Mouse (Mus musculus) thymus, postnatal 25 days (tissue): ENCODE measurements around the gene Traf3ip2.

Experiments used
- DNase-seq: peaks from one replicate; pipeline ENCODE4 v3.0.0; 2022

Gene Traf3ip2

GRCm38 (mm10) chr10:39601068-39601467, 11.7 kb upstream of the Traf3ip2 start:
- DNase-seq: no peak

- no peak for DNase-seq
Measured at GRCm38 (mm10) chr10:39606434-39606833, 6.3 kb upstream of the Traf3ip2 start.

DNA sequence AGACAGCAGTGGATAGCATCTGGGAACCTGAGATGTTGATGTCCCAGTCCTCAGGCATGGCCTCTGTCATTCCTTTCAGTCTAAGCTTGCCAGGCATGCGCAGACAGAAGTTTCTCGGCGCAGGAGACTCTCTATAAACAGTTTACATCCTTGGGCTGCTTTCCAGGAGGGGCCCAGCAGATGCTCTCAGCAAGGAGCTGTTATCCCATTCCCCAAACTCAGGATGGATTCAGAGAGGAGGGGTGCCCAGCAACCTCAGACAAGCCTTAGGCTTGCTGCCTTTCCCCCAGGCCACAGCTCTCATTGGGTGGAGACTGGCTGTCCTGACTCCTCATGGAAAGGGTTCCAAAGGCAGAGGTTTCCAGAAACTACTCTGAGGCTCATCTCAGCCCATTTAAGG, 1.5 kb upstream of the Traf3ip2 start:
- no peak for DNase-seq

DNA sequence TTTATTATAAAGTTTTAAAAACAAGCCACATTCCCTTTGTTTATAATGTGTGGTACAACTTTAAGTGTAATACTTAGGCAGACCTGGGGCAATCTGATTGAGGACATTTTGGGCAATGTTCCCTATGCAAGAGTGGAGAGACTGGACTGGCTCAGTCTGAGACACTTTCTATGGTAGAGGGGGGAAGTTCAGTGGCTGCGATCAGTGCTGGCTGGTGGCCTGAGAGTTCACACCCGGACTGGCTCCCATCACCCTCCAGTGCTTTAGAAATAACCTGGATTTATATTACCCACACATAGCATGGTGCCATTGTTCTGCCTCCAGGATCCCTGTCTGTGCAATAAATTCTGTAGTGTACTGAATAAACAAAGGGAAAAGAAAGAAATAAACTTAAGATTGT, 603 bp upstream of the Traf3ip2 start:
- no peak for DNase-seq

GRCm38 (mm10) chr10:39612989-39613831, 476 bp downstream of the Traf3ip2 start:
- peak; percentile 71 for DNase-seq

DNA sequence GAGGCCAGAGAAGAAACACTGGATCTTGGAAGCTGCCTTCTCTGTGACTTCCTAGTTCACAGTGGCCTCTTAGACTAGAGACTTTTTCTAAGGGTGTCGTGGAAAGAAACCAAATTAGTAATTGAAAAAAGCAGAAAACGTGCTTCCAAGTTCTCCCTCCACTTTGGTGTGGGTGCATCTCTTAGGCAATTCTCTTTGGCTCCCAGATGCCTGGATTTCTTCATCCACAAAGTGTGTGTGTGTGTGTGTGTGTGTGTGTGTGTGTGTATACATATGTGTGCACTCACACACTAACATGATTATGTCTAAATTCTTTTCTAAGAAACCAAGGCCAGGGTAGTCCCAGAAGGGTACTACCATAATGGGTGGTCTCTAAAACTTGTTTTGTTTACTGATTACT, 1.2 kb downstream of the Traf3ip2 start:
- DNase-seq: no peak

DNA sequence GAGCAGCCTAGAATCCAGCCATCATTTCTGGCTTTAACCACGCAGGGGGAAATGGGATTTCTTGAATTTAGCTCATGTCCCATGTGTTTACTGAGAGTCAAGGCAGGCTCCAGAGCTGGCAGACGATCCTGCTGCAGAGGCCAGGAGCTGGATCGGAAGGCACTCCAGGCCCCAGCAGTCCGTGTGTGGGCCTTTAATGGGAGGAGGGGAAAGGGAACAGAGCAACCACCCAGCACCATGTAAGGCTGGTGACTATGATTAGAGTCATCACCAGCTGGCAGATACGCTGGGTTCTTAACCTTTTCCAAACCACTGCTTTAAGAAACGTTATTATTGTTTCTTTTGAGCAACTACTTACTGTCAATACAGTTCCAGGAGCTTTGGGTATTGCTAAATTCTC, 1.9 kb downstream of the Traf3ip2 start:
- no peak for DNase-seq

DNA sequence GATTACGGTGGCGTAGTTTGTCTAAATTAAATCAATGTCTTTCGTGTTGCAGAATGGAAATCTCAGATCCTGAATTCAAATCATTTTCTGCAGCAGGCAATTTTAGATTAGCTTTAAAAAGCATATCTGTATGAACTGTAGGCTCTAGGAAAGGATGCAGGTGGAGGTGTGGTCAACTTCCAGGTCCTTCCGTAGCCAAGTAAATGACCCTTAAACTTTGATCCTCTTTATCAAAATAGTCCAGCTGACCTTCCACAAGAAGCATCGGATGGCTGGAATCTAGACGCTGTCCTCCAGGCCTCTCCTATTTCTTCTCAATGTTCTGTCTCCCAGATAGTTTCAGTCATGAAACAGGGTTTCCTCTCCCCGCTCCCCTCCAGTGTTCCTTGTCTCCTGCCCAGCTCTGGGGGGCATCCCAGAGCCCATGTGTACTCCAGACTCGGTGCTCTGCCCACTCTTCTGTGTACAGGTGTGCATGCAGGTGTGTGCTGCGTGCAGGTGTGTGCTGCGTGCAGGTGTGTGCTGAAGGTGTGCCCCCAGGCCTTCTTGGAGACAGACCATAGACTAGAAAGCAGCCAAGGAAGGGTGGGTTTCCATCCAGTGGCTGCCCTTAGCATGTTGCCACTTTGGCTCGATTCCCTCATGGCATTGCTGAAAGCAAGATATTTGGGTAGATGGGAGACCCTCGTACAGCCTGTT, 2.9 kb downstream of the Traf3ip2 start:
- no peak for DNase-seq

DNA sequence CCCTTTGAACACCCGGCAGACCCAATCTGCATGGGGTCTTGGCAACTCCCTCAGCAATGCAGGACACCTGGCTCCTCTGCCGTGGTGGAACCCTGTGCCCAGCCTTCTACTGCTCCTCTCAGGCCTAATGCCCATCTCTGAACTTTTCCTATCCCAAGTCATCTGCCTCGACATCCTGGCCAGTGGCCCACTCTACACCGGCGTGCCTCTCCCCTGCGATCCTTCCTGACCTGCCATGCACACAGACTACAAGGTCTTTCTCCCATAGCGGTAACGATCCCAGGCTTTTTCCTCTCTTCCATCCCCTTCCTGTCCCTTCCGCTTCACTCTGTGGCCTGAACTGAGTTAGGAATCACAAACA, 3.5 kb downstream of the Traf3ip2 start:
- no peak for DNase-seq

- no peak for DNase-seq
Measured at GRCm38 (mm10) chr10:39616626-39617025, 3.9 kb downstream of the Traf3ip2 start.

DNA sequence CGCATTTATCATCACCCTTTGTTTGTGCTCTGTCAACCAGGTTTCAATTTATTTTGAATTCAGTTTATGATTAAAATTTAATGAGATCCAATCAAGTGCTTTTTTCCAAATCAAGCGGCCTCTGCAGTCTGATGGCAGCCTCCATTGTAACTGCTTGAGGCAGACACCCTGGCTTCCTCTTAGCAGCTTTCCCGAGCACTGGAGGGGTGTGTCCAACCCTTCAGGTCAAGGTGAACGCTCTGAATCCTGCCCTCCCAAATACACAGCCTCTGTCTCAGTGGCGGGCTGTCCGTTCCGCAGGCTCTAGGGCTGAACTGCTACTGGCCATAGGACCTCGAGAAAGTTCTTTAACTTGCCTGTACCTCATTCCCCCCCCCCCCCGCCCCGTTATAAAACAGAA, 5.7 kb downstream of the Traf3ip2 start:
- no peak for DNase-seq

DNA sequence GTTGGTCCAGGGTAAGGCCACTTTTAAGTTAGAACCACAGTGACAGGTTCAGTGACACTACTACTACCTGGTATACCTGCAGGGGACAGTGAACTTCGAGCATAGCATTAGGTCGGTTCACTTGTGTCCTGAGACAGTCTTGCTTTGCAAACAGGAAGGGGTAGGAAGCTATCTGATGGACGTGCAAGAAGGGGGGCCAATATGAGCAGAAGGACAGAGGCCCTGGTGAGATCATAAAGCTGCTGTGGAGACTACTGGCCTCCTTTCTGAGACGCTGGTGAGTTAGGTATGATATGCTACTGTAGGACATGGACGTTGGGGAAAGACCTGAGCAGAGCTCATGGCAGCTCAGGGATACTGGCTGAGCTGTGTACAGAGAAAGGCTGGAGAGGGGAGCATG, 7.9 kb downstream of the Traf3ip2 start:
- DNase-seq: no peak

DNA sequence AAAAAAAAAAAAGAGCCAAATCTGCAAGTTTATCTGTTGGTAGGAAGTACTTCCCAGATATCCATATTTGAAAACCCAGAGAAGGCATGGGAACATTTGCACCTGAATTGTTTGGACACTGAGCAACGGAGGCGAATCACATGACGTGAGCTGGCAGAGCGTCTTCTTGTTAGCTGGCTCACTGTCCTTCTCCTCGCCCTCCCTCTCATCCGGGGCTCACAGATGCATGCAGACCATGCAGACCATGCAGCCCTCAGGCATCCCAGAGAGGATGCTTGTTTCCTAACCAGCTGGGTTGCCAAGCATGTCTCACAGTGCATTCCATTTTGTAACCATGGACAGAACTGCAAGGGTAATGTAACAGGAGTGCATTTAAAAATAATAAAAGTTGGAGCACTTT, 11.1 kb downstream of the Traf3ip2 start:
- no peak for DNase-seq

DNA sequence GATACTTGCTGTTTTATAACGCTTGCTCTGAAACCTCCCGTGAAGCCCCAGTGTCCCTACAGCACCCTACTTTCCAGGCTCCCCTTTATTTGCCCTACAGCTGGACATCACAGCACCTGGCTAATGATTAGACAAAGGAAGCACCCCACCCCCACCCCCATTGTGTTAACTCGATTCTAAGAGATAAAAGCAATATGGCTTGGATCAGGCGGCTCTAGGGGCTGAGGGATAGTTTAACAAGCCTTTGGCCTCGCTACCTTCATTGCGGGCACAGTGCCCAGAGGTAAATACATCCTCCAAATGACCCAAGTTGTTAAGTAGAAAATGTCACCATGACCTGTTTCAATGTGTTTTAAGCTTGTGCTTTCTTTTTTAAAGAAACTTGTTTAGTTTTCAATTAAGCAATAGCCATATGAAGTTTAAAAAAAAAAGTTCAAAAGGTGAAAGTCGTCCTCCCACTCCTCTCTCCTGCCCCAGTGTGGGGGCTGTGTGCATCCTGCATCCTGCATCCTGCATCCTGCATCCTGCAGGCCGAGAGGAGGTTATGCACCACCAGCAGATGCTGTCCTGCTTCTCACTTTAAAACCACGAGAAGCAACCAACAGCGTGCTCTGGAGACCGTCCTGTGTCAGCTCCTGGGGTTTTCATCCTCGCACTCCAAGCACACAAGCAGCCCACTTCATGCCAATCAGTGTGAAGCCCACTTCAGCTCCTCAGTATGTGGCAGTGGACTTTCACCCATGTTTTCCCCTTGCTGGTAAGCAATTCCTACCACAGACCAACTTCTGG, 12.3 kb downstream of the Traf3ip2 start:
- DNase-seq: no peak

DNA sequence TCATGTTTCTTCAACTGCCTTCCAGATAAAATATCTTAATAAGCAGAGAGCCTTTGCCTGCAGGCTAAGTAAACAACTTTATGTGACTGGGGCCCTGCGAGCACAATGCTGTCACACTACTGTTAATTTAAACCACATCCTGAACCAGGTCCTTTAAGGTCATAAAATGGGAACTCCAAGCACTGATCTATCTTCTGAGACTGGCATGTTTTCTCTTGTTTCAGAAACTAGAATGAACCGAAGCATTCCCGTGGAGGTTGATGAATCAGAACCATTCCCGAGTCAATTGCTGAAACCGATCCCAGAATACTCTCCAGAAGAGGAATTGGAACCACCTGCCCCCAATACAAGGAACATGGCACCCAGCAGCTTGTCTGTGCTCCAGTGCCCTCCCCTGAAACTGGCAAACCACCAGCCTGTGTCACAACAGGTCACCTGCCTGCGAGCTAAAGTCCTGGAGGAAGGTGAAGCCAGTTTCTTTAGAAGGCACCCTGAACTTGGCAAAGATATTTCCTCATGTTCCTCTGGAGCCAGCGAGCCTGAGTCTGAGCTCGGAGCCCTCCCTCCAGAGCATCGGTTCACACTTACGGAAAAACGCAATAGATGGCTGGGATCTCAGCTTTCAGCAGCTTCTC, 13.0 kb downstream of the Traf3ip2 start:
- peak; percentile 25 for DNase-seq

- DNase-seq: no peak
Measured at GRCm38 (mm10) chr10:39626376-39626775, 13.6 kb downstream of the Traf3ip2 start.

GRCm38 (mm10) chr10:39628799-39629517, 16.2 kb downstream of the Traf3ip2 start:
- no peak for DNase-seq

DNA sequence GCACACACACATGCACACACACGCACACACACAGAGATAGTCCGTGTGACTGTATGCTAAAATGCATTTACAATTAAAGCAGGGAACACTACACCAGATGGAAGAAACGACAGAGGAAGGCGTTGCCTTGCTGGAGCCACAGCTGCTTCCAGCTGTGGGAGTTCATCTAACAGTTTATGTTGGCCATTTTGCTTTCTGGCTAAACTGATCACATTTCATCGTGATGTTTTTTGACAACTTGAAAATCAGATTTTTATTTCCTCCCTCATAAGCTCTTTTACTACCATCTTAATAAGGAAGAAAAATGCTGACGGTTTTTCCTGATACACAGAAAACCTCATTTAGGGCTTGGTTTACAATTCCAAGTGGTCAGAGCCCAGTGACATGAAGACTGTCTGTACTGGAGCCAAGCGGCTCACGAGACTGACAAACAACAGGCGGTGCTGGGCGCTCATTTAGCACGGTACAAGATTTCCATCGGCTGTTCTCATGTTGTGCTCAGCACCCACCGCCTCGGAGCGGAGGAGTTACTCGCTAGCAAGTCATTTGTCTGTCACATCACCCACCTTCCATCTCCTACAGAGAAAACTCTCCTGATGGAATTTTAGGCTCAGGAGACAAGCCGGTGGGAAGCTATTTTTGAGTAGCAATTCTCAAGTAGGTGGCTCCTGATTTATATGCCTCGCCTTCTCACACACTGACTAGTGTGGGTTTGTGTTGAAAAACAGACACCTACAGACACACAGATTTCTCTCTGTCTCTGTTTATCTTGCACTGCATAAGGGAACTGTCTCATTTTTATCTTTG, 17.2 kb downstream of the Traf3ip2 start:
- DNase-seq: no peak

- no peak for DNase-seq
Measured at GRCm38 (mm10) chr10:39630811-39631210, 18.1 kb downstream of the Traf3ip2 start.

- DNase-seq: no peak
Measured at GRCm38 (mm10) chr10:39631627-39632026, 18.9 kb downstream of the Traf3ip2 start.

DNA sequence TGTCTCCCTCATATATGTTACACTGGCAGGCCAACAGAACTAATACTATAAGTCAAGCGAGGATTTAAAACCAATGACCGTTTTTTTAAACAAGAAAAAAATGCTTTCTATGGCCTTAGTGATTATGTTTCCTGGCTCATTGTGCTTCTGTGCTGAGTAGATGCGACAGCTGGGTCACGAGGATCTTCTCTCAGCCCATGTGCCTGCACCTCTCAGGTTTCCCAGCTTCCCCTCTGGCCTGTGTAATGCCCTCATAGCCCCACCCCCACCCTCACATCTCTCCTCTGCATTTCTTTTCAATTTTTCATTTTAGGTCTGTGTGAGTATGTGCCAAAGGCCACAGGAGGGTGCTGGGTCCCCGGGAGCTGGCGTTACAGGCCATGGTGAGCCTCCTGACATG, 20.6 kb downstream of the Traf3ip2 start:
- no peak for DNase-seq
